Mouse (Mus musculus) c-Kit-positive CD71-positive TER-119-negative erythroid progenitor cells, embryonic 14.5 days (primary cell): ENCODE measurements around the gene Ccdc114.

ENCODE experiments used
- DNase-seq: peaks from one replicate; pipeline ENCODE4 v3.0.0-alpha.2; 2013; ENCODE audit warnings: low read depth

The Ccdc114 gene

GRCm38 (mm10) chr7:45986893-45987292 lies 63.0 kb downstream of the Ccdc114 start:
- DNase-seq = no peak

- no peak for DNase-seq
Observed at GRCm38 (mm10) chr7:45988344-45988743, 64.5 kb downstream of the Ccdc114 start.

- no peak for DNase-seq
Observed at GRCm38 (mm10) chr7:45992470-45992869, 68.6 kb downstream of the Ccdc114 start.
